Comparison of ENCODE assay signal across 18 mouse cellular contexts in genomic region chr1:99069509-99069908, GRCm38 (mm10).
"Had no signal": no experiment of that assay in that cellular context is flagged by ENCODE, and none has a peak within 500 bp of the region (broad histone marks: within the 10 kb centered on the region; RNA-seq: fewer than 3 reads in every experiment).

No protein-coding gene starts in this region.

- ATAC-seq: liver, postnatal 0 days; lung, postnatal 0 days; midbrain, embryonic 13.5 days; midbrain, embryonic 15.5 days had no signal

- H3K27ac ChIP-seq: lung, embryonic 15.5 days; macrophage; midbrain, embryonic 13.5 days; midbrain, embryonic 15.5 days; neural tube, embryonic 12.5 days; stomach, embryonic 15.5 days; stomach, postnatal 0 days had no signal

- H3K4me2 ChIP-seq: lung, embryonic 15.5 days; midbrain, embryonic 11.5 days; midbrain, embryonic 13.5 days; midbrain, embryonic 15.5 days; neural tube, embryonic 12.5 days; stomach, embryonic 15.5 days had no signal

- H3K4me1 ChIP-seq: lung, embryonic 15.5 days; megakaryocyte, embryonic 14.5 days; midbrain, embryonic 13.5 days; midbrain, embryonic 15.5 days; neural tube, embryonic 12.5 days; stomach, embryonic 15.5 days had no signal

- H3K36me3 ChIP-seq: lung, embryonic 15.5 days; midbrain, embryonic 13.5 days; midbrain, embryonic 15.5 days; neural tube, embryonic 12.5 days; stomach, embryonic 15.5 days had no signal

- H3K9ac ChIP-seq: liver, postnatal 0 days; lung, embryonic 15.5 days; midbrain, embryonic 13.5 days; midbrain, embryonic 15.5 days; neural tube, embryonic 12.5 days; stomach, embryonic 15.5 days had no signal

- H3K27me3 ChIP-seq: lung, embryonic 15.5 days; megakaryocyte, embryonic 14.5 days; midbrain, embryonic 13.5 days; midbrain, embryonic 15.5 days; neural tube, embryonic 12.5 days; stomach, embryonic 15.5 days had no signal

- DNase-seq: liver, postnatal 0 days; lung, adult 2 months; lung, postnatal 14 days; lung, postnatal 36 days; right cerebral cortex, postnatal 14 days; thymus, adult 2 months; thymus, postnatal 25 days; thymus, postnatal 4 days had no signal

- H3K4me3 ChIP-seq: lung, embryonic 15.5 days; megakaryocyte, embryonic 14.5 days; midbrain, embryonic 13.5 days; midbrain, embryonic 15.5 days; neural tube, embryonic 12.5 days; stomach, embryonic 15.5 days had no signal

- H3K9me3 ChIP-seq: lung, embryonic 15.5 days; midbrain, embryonic 13.5 days; midbrain, embryonic 15.5 days; neural tube, embryonic 12.5 days; stomach, embryonic 15.5 days had no signal
